Mouse (Mus musculus) lung, embryonic 14.5 days (tissue): Measurements from ENCODE around the gene Mfsd6l. TPM values are rescaled to one million over a fixed set of nuclear protein-coding genes. Genes with fewer than 3 reads are reported as not detected.
A peak's percentile ranks its signal among the peaks of the same experiment; 100 is the strongest.

Experiments
- ATAC-seq: fragments of 200-750 bp; cut with Nextera tagmentation; 2 replicates; pipeline ENCODE4 v1.8.0; 2017; ENCODE audit warnings: mild to moderate bottlenecking, moderate TSS enrichment, moderate library complexity; ENCODE audit not compliant: insufficient read depth
- DNase-seq: peaks from one replicate; pipeline ENCODE4 v3.0.0-alpha.2; 2015
- H3K27ac ChIP-seq: fragments of 300-500 bp; sonication (generic); 2 replicates; pipeline ENCODE4 v1.5.1; 2014; ENCODE audit warnings: low read depth, mild to moderate bottlenecking, moderate library complexity
- H3K27me3 ChIP-seq: fragments of 300-500 bp; sonication (generic); 2 replicates; pipeline ENCODE4 v1.6.1; 2014; ENCODE audit warnings: low read length, control low read depth; ENCODE audit not compliant: insufficient read depth
- H3K36me3 ChIP-seq: fragments of 300-500 bp; sonication (generic); 2 replicates; pipeline ENCODE4 v1.6.1; 2014; ENCODE audit warnings: control low read depth; ENCODE audit not compliant: insufficient read depth
- H3K4me1 ChIP-seq: fragments of 300-500 bp; sonication (generic); 2 replicates; pipeline ENCODE4 v1.6.1; 2014; ENCODE audit warnings: antibody characterized with exemption, control low read depth; ENCODE audit not compliant: insufficient read depth
- H3K4me2 ChIP-seq: fragments of 300-500 bp; sonication (generic); 2 replicates; pipeline ENCODE4 v1.6.1; 2014; ENCODE audit warnings: mild to moderate bottlenecking
- H3K4me3 ChIP-seq: fragments of 300-500 bp; sonication (generic); 2 replicates; pipeline ENCODE4 v1.5.1; 2014; ENCODE audit warnings: low read depth, low read length
- H3K9ac ChIP-seq: fragments of 300-500 bp; sonication (generic); 2 replicates; pipeline ENCODE4 v1.6.1; 2014
- H3K9me3 ChIP-seq: fragments of 300-500 bp; sonication (generic); 2 replicates; pipeline ENCODE4 v1.6.1; 2016; ENCODE audit warnings: low read depth, low read length, control low read depth
- CTCF ChIP-seq: IDR thresholded peaks from 2 replicates; pipeline ENCODE4 v1.5.1; 2016; ENCODE audit warnings: antibody characterized with exemption, low read depth
- WGBS: fragments of 180-500 bp; shearing (Covaris S2); extraction: QIAGEN DNeasy Blood & Tissue Kit; methylation state at CpG from one replicate; pipeline ENCODE4 v1.1.7; 2014; 5-methylcytosine and 5-hydroxymethylcytosine counted together
- polyA plus RNA-seq: library from polyadenylated mRNA; unstranded; fragments of >200 nt; fragmentation: Nextera tagmentation; extraction: Ambion mirVana; gene quantifications from 2 replicates; pipeline ENCODE4 v1.2.1, GENCODE M21; 2014

Gene Mfsd6l
- polyA plus RNA-seq, 1 experiment from 2014 or later, result 1.5 TPM

DNA sequence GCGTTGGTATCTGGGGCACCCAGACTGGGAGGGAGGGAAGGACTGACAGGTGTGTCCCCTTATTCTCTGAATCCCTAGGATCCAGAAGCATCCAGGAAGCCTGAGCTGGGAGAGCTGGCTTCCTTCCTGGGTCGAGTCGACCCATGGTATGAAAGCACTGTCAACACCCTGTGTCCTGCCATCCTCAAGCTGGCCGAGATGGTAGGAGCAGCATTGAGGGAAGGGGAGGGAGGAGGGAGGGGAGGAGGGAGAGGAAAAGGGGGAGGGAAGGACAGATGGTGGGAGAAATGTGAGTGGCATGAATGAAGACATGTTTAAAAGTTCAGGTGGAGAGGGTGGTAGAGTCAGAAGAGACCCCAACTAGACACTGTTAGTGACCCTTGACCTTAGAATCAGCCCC, 20.0 kb upstream of the Mfsd6l start:
- WGBS, result 42% methylated on average over 4 of the region's 4 CpGs
- H3K4me1 ChIP-seq, result 0 out of 2 replicates have a peak, but pooled peaks cover 3% of the 10 kb centered on the region
- H3K4me2 ChIP-seq, result no peak overlapping the region
- no peak overlapping the region for H3K27ac ChIP-seq
- DNase-seq, result no peak
- no peaks in the 10 kb centered on the region for H3K36me3 ChIP-seq
- H3K9ac ChIP-seq, result no peak overlapping the region
- no peaks in the 10 kb centered on the region for H3K27me3 ChIP-seq
- no peaks in the 10 kb centered on the region for H3K9me3 ChIP-seq
- no peak for TF ChIP-seq CTCF
- no peak for ATAC-seq
- no peak overlapping the region for H3K4me3 ChIP-seq

GRCm38 (mm10) chr11:68536465-68536864, 19.5 kb upstream of the Mfsd6l start:
- H3K9me3 ChIP-seq, result no peaks in the 10 kb centered on the region
- 0 out of 2 replicates have a peak, but pooled peaks cover 3% of the 10 kb centered on the region for H3K4me1 ChIP-seq
- no peaks in the 10 kb centered on the region for H3K36me3 ChIP-seq
- 29% methylated on average over 4 of the region's 4 CpGs for WGBS
- DNase-seq (peak; percentile 72), ATAC-seq (no peak)
- no peak overlapping the region for H3K9ac ChIP-seq
- no peaks in the 10 kb centered on the region for H3K27me3 ChIP-seq
- H3K4me3 ChIP-seq, result no peak overlapping the region
- no peak for TF ChIP-seq CTCF
- H3K27ac ChIP-seq, result no peak overlapping the region
- 0 out of 2 replicates have a peak overlapping the region, but pooled peaks have one; percentile 3 for H3K4me2 ChIP-seq

DNA sequence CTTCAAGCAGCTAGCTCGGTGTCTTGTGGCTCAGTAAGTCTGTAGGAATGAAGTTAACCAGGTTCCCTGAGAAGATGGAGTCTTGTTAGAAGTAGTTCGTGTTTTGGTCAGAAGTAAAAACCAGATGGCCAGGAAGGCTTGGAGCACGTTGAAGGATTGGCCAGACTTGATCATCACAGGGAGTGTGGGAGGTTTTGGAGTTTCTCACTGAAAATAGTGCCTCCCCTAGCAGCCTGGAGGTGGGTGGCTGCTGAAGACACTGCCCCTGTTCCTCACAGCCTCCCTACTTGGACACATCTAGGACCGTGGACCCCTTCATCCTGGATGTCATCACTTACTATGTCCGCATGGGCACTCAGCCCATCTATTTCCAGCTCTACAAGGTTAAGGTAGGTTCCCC, 16.4 kb upstream of the Mfsd6l start:
- no peak for DNase-seq
- Histone ChIP-seq H3K36me3 (no peaks in the 10 kb centered on the region), H3K4me2 (no peak overlapping the region), H3K9me3 (no peaks in the 10 kb centered on the region), H3K27me3 (no peaks in the 10 kb centered on the region), H3K9ac (no peak overlapping the region), H3K4me3 (no peak overlapping the region), H3K27ac (no peak overlapping the region), H3K4me1 (0 out of 2 replicates have a peak, but pooled peaks cover 3% of the 10 kb centered on the region)
- ATAC-seq, result no peak
- TF ChIP-seq CTCF, result no peak
- 50% methylated on average over 5 of the region's 5 CpGs for WGBS

GRCm38 (mm10) chr11:68544554-68544953, 11.4 kb upstream of the Mfsd6l start:
- H3K36me3 ChIP-seq, result no peaks in the 10 kb centered on the region
- no peak overlapping the region for H3K4me2 ChIP-seq
- ATAC-seq (peak; percentile 58; the same call in 1 of the 2 replicates), DNase-seq (peak; percentile 74)
- H3K27ac ChIP-seq, result no peak overlapping the region
- H3K9me3 ChIP-seq, result no peaks in the 10 kb centered on the region
- TF ChIP-seq CTCF, result peak; percentile 85
- no peaks in the 10 kb centered on the region for H3K27me3 ChIP-seq
- no peak overlapping the region for H3K9ac ChIP-seq
- H3K4me3 ChIP-seq, result no peak overlapping the region
- H3K4me1 ChIP-seq, result no peaks in the 10 kb centered on the region
- WGBS, result 9% methylated on average over 8 of the region's 8 CpGs

DNA sequence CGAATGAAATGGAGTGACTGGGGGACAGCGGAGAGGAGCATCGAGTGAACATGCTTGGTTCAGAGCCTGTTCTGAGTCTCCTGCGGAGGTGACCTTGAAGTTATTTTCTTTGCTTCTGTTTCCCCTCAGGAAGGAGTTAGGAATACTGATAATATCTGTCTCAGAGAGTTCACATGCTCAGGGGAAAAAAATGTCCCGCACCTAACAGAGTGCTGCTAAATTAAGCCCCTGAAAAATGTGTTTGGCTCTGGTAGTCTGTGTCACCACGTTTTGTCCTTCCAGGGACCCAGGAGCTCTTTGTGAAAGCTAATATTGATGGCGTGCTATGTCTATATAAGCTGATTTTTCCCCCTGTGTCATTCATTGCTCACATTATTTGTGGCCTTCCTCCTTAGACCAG, 10.8 kb upstream of the Mfsd6l start:
- no peak for DNase-seq
- TF ChIP-seq CTCF, result no peak
- Histone ChIP-seq H3K4me2 (no peak overlapping the region), H3K27me3 (no peaks in the 10 kb centered on the region), H3K9ac (no peak overlapping the region), H3K9me3 (no peaks in the 10 kb centered on the region), H3K27ac (no peak overlapping the region; the same call in 1 of the 2 replicates), H3K36me3 (no peaks in the 10 kb centered on the region), H3K4me3 (no peak overlapping the region), H3K4me1 (no peaks in the 10 kb centered on the region)
- WGBS, result 40% methylated on average over 7 of the region's 7 CpGs
- ATAC-seq, result no peak

DNA sequence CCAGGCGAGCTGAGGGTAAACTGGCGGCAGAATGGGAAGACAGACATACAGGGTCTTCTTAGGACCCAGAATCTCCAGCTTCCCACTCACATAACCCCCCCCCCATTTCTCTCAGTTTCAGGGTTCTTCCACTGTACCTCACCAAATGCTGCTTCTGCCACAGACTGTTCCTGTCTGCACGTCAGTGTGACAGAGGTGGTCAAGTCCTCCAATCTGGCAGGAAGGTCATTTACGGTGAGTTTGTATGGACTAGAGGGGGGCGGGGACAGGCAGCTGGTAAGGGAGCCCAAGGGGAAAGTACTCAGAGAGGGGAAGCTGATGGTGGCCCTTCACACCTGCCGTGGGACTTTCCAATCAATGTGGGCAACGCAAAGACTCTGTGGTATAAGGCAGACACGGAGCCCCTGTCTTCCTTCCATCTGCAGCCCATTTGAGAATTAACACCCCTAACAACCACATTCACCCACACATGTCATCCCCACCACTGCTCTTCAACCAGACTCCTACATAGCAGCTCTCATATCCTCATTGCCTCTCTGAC, 10.2 kb upstream of the Mfsd6l start:
- no peak overlapping the region for H3K4me2 ChIP-seq
- no peaks in the 10 kb centered on the region for H3K27me3 ChIP-seq
- no peaks in the 10 kb centered on the region for H3K36me3 ChIP-seq
- WGBS, result 71% methylated on average over 8 of the region's 8 CpGs
- no peak for ATAC-seq
- DNase-seq, result no peak
- H3K9me3 ChIP-seq, result no peaks in the 10 kb centered on the region
- H3K27ac ChIP-seq, result no peak overlapping the region; the same call in 1 of the 2 replicates
- no peaks in the 10 kb centered on the region for H3K4me1 ChIP-seq
- no peak overlapping the region for H3K4me3 ChIP-seq
- H3K9ac ChIP-seq, result no peak overlapping the region
- no peak for TF ChIP-seq CTCF

GRCm38 (mm10) chr11:68547484-68547883, 8.5 kb upstream of the Mfsd6l start:
- H3K27ac ChIP-seq, result no peak overlapping the region
- H3K4me1 ChIP-seq, result no peaks in the 10 kb centered on the region
- H3K4me3 ChIP-seq, result no peak overlapping the region
- H3K9me3 ChIP-seq, result no peaks in the 10 kb centered on the region
- H3K27me3 ChIP-seq, result no peaks in the 10 kb centered on the region
- H3K9ac ChIP-seq, result no peak overlapping the region
- H3K4me2 ChIP-seq, result no peak overlapping the region
- ATAC-seq, result no peak; the same call in 1 of the 2 replicates
- 21% methylated on average over 2 of the region's 2 CpGs for WGBS
- H3K36me3 ChIP-seq, result no peaks in the 10 kb centered on the region
- peak; percentile 80 for DNase-seq
- no peak for TF ChIP-seq CTCF
